Mouse (Mus musculus): ENCODE measurements around the gene Klk1b5. TPM values are rescaled to one million over a fixed set of nuclear protein-coding genes. Genes with fewer than 3 reads are reported as not detected.
"Not testable (repeated sequence)": the region's sequence is repeated elsewhere in the genome, so short reads cannot be mapped to it uniquely, and the experiment has no call there.

Gene Klk1b5
- polyA plus RNA-seq, 1 experiment from 2014 or later = not detected

- no peak overlapping the region for H3K27ac ChIP-seq
- 14% methylated on average over 1 of the region's 1 CpGs for WGBS (ENCODE audit: missing documents)
- no peak overlapping the region for H3K4me3 ChIP-seq (ENCODE audit: inconsistent target)
These were observed 28.3 kb downstream of the Klk1b5 start for GRCm38 (mm10) chr7:44244080-44244479.

DNA sequence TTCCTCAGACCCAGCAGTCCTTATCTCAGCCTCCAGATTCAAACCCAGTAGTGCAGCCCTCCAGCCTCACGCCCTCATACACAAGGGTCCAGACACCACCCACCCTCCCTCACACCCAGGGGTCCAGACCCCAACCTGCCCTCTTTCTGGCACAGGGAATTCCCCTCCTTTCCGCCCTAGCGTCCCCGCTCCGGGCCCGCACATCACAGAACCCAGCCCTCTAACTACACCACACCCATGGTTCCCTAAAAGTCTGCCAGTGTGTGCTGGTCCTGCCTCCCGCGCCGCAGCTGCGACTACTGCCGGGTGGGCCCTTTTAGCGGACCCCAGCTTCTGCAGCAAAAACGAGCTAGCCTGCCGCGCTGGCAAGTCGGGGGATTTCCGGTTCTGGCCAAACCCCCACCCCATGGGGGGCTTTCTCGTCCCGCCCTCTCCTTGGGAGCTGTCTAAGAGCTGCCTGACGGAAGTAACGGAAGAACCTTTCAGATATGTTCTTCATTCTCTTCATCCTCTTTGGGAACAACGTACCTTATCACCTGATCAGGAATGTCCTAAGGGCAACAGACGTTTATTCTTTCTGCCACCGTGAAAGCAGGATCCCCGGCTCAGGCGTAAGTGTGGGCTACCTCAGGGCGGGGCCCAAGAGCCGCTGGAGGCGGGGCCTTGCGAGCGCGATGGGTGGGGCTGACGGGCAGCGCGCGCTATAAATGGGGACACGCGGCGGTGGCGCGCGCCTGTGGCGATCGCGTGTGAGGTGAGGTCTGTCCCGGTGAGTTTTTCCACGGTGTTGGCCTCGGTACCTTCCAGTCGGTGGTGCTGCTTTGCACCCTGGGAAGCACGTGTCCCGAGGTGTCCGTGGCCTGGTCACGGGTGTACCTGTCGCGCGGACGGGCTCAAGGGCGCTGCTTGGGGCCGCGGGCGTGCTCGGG, 30.6 kb downstream of the Klk1b5 start, which contains the start of the genes 1700028J19Rik and 2410002F23Rik:
Gene 1700028J19Rik (minus strand): TSS at position 641 of the 929 bp plus-strand sequence.
Gene 2410002F23Rik (plus strand): TSS at position 668 of the 929 bp plus-strand sequence.
- Histone ChIP-seq H3K79me2 (ENCODE audit: inconsistent target) (peaks cover 29% of the 10 kb centered on the region), H3K27ac (peak within 1 kb of the TSS; percentile 89), H3K4me3 (ENCODE audit: inconsistent target) (peak within 1 kb of the TSS; percentile 96), H3K36me3 (ENCODE audit: inconsistent target) (peaks cover 17% of the 10 kb centered on the region; the same call in 1 of the 2 replicates)
- WGBS (ENCODE audit: missing documents) = under 1% methylated on average over 58 of the region's 62 CpGs

More at GRCm38 (mm10) chr7:44244080-44244479, 28.3 kb downstream of the Klk1b5 start:
- H3K36me3 ChIP-seq (ENCODE audit: inconsistent target) = no peaks in the 10 kb centered on the region
- peaks cover 28% of the 10 kb centered on the region for H3K79me2 ChIP-seq (ENCODE audit: inconsistent target)

GRCm38 (mm10) chr7:44246984-44247470, 31.3 kb downstream of the Klk1b5 start:
- WGBS (ENCODE audit: missing documents) = under 1% methylated on average over 23 of the region's 23 CpGs
- Histone ChIP-seq H3K4me3 (ENCODE audit: inconsistent target) (peak overlapping the region; percentile 96), H3K79me2 (ENCODE audit: inconsistent target) (peaks cover 29% of the 10 kb centered on the region), H3K27ac (peak overlapping the region; percentile 46), H3K36me3 (ENCODE audit: inconsistent target) (peaks cover 17% of the 10 kb centered on the region; the same call in 1 of the 2 replicates)

DNA sequence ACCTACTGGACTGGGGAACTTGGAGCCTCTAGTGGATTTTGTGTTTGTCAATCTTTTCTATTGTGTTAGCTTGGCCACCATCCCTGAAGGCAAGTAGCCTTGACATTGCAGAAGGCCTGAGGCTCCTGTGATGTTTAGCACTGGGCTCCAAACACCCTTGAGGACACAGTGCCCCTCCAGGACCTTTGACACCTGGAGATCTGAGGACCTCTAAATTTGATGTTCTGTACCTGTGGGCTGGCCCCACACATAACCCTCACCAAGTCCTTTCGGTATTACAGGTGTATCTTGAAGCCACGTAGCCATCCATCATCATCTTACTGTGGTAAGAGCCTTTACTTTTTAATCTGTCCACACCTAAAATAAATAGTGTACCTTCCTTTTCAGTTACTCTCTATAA, 32.2 kb downstream of the Klk1b5 start:
- Histone ChIP-seq H3K79me2 (ENCODE audit: inconsistent target) (peaks cover 29% of the 10 kb centered on the region), H3K4me3 (ENCODE audit: inconsistent target) (no peak overlapping the region), H3K36me3 (ENCODE audit: inconsistent target) (peaks cover 17% of the 10 kb centered on the region; the same call in 1 of the 2 replicates), H3K27ac (no peak overlapping the region)
- WGBS (ENCODE audit: missing documents) = 100% methylated on average over 2 of the region's 2 CpGs

DNA sequence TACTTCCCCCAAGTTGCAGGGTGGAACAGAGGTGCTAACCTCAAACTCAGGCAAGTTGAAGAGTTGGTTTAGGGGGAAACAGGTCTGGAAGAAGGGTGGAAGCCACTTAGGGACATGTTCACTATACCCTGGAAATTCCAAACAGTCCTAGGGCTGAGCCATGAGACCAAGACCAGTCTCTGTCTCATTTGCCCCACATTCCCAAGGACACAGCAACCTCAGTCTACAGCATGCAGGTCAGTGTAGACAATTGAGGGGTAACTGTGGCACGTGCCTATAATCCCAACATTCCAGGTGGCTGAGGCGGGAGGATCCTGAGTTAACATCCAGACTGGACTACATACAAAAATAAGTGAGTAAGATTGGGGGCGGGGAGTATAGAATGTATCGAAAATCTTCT, 33.5 kb downstream of the Klk1b5 start:
- Histone ChIP-seq H3K4me3 (ENCODE audit: inconsistent target) (no peak overlapping the region), H3K27ac (no peak overlapping the region), H3K36me3 (ENCODE audit: inconsistent target) (peaks cover 17% of the 10 kb centered on the region; the same call in 1 of the 2 replicates), H3K79me2 (ENCODE audit: inconsistent target) (peaks cover 29% of the 10 kb centered on the region)
- WGBS (ENCODE audit: missing documents) = 83% methylated on average over 4 of the region's 4 CpGs

- not testable (repeated sequence) for H3K4me3 ChIP-seq (ENCODE audit: inconsistent target); H3K27ac ChIP-seq
- peaks cover 17% of the 10 kb centered on the region; the same call in 1 of the 2 replicates for H3K36me3 ChIP-seq (ENCODE audit: inconsistent target)
- peaks cover 28% of the 10 kb centered on the region for H3K79me2 ChIP-seq (ENCODE audit: inconsistent target)
- WGBS (ENCODE audit: missing documents) = 95% methylated on average over 14 of the region's 17 CpGs
These were observed 35.1 kb downstream of the Klk1b5 start for GRCm38 (mm10) chr7:44250732-44251275.

DNA sequence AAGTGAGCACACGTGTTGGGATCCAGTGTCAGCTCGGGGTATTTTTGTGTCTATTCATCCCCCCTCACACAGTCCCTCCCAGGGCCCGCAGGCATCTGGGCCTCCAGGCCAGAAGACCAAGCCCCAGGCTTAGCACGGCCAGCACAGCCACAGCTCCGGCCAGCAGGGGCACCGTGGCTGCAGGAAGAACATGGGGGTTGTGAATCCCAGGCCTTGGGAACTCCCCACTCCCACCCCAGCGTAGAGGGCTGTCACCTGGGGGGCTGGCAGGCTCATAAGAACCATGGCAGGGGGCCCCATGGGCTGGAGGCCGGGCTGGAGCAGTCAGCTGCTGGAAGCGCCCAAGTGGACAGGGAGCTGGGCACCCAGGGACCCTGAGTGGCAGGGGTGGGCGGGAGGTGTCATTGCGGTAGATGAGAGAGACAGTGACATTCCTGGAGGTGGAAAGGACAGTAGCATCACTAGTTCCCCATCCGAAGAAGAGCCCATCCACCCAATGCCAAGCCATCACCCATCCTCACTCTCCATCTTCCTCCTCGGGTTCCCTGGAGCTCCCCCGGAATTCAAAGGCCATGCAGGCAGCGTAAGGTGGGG, 37.4 kb downstream of the Klk1b5 start:
- 86% methylated on average over 15 of the region's 15 CpGs for WGBS (ENCODE audit: missing documents)
- Histone ChIP-seq H3K79me2 (ENCODE audit: inconsistent target) (peaks cover 10% of the 10 kb centered on the region), H3K27ac (no peak overlapping the region), H3K4me3 (ENCODE audit: inconsistent target) (no peak overlapping the region), H3K36me3 (ENCODE audit: inconsistent target) (peaks cover 17% of the 10 kb centered on the region; the same call in 1 of the 2 replicates)

DNA sequence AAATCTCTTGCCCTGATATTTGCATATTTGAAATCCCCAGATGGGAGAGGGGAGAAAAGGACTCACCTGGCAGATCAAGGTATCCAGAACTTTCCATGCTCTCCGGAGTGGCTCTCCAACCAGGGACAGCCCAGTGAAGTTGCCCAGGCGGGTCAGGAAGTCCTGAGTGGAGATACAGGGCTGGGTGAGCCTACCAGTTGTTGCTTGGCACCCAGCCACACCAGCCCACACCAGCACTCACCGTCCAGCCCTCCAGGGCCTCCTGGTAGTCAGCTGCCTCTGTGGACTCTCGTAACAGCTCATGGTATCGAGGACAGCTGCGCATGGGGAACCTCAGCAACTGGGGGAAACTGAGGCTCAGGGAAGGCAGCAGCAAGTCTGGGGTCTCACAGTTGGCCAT, 39.2 kb downstream of the Klk1b5 start:
- 71% methylated on average over 6 of the region's 6 CpGs for WGBS (ENCODE audit: missing documents)
- Histone ChIP-seq H3K27ac (no peak overlapping the region), H3K36me3 (ENCODE audit: inconsistent target) (peaks cover 9% of the 10 kb centered on the region; the same call in 1 of the 2 replicates), H3K4me3 (ENCODE audit: inconsistent target) (no peak overlapping the region), H3K79me2 (ENCODE audit: inconsistent target) (no peaks in the 10 kb centered on the region)

GRCm38 (mm10) chr7:44257278-44257677, 41.5 kb downstream of the Klk1b5 start, which contains the start of gene Acp4:
Gene Acp4 (minus strand): TSS chr7:44257378.
- no peaks in the 10 kb centered on the region for H3K36me3 ChIP-seq (ENCODE audit: inconsistent target)
- no peak within 1 kb of the TSS for H3K4me3 ChIP-seq (ENCODE audit: inconsistent target)
- H3K27ac ChIP-seq = no peak within 1 kb of the TSS
- WGBS (ENCODE audit: missing documents) = 86% methylated on average over 4 of the region's 4 CpGs
- H3K79me2 ChIP-seq (ENCODE audit: inconsistent target) = no peaks in the 10 kb centered on the region

DNA sequence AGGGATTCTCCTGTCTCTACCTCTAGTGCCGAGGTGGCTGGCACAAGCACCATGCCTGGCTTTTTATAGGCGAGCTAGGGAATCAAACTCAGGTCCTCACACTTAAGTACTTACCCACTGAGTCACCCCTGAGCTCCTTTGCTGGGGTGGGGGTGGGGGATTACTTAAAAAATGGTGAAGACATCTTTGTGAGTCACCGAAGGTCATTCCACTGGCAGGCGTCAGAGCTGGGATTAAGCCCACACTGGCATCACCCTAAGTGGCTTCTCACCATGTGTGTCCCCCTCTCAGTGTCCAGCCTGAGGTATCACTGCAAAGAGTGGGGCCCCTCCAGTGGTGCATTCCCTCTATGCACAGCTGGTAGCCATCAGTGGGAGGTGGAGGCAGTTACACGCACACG, 44.7 kb downstream of the Klk1b5 start:
- H3K4me3 ChIP-seq (ENCODE audit: inconsistent target) = no peak overlapping the region
- H3K27ac ChIP-seq = no peak overlapping the region
- no peaks in the 10 kb centered on the region for H3K79me2 ChIP-seq (ENCODE audit: inconsistent target)
- no peaks in the 10 kb centered on the region for H3K36me3 ChIP-seq (ENCODE audit: inconsistent target)
- WGBS (ENCODE audit: missing documents) = 80% methylated on average over 5 of the region's 6 CpGs

DNA sequence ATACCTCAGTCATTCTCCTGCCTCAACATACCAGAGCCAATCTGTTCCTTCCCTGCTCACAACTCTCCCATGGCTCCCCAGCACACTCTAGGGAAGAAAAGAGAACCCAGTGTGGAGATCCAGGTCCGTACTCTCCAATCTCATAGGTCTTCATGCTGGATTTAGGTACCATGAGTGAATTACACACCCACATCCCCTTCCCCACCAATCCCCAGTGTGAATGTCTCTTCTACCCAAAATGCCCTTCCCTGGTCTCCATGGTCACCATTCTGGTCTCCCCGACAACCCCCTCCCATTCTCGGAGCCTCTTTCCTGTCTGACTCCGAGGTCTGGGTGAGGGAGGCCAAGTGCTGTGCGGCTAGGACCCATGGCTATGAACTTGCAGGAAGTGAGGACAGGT, 45.4 kb downstream of the Klk1b5 start, which contains the start of gene Gm15517:
Gene Gm15517 (plus strand): TSS at position 301 of the 400 bp plus-strand sequence.
- no peaks in the 10 kb centered on the region for H3K79me2 ChIP-seq (ENCODE audit: inconsistent target)
- WGBS (ENCODE audit: missing documents) = 34% methylated on average over 5 of the region's 5 CpGs
- no peak within 1 kb of the TSS for H3K27ac ChIP-seq
- H3K4me3 ChIP-seq (ENCODE audit: inconsistent target) = no peak within 1 kb of the TSS
- no peaks in the 10 kb centered on the region for H3K36me3 ChIP-seq (ENCODE audit: inconsistent target)

- H3K79me2 ChIP-seq (ENCODE audit: inconsistent target) = no peaks in the 10 kb centered on the region
- WGBS (ENCODE audit: missing documents) = 4% methylated on average over 34 of the region's 34 CpGs
- H3K36me3 ChIP-seq (ENCODE audit: inconsistent target) = no peaks in the 10 kb centered on the region
- H3K4me3 ChIP-seq (ENCODE audit: inconsistent target) = no peak overlapping the region
- no peak overlapping the region for H3K27ac ChIP-seq
These were observed 47.3 kb downstream of the Klk1b5 start for GRCm38 (mm10) chr7:44262791-44263643.

DNA sequence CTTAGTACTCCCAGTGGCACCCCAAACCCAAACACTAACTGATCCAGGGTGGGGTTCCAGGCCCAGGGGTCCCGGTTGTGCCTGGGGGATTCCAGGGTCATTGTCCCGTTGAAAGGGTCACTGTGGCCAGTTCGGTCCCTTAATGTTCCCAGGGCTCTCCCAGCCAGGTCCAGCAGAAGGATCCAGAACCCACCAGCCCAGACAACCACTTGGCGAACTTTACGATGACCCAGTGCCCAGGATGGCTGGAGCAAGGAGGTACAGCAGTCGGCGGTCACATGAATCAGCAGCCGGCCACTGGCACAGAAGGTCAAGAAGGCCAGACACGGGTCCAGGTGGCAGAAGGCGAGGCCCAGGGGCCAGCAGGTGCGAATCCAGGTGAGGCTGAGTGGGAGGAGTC, 52.4 kb downstream of the Klk1b5 start:
- H3K27ac ChIP-seq = no peak overlapping the region
- no peaks in the 10 kb centered on the region for H3K36me3 ChIP-seq (ENCODE audit: inconsistent target)
- H3K79me2 ChIP-seq (ENCODE audit: inconsistent target) = no peaks in the 10 kb centered on the region
- no peak overlapping the region for H3K4me3 ChIP-seq (ENCODE audit: inconsistent target)
- WGBS (ENCODE audit: missing documents) = 85% methylated on average over 11 of the region's 11 CpGs
